Mouse (Mus musculus): ENCODE results near the gene Smo.

DNA sequence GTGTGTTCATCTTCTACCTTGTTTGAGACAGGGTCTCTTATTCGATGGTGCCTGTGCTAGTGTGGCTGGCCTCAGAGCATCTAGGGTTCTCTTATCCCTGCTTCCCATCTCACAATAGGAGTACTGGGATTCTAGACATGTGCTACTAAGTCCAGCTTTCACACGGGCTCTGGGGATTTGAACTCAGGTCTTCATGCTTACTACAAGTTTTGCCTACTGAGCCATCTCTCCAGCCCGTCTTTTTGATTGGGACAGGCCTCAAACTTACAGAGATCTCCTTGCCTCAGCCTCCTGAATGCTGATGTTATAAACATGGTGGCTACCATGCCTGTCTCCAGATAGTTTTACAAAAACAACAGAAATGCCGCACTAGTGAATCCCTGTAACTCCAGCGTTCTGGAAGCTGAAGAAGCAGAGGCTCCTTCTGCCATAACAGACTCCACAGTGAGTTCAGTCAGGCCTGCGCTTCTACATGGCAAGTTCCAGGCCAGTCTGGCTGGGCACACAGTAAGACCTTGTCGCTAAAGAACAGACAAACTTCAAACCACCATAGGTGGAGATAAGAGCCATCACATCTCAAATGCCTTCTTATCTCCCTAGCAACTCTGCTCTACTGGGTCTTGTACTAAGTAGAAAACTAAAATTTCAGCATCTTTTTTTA is 36.1 kb upstream of the Smo start:
- TF ChIP-seq GATA1 (IDR thresholded peaks at IDR 0.05; ENCODE audit: borderline replicate concordance, low read length) (no peak), FLI1 (IDR thresholded peaks at IDR 0.05; ENCODE audit: low read length) (no peak)
